ENCODE assay signal across 14 mouse cellular contexts in the genomic region with DNA sequence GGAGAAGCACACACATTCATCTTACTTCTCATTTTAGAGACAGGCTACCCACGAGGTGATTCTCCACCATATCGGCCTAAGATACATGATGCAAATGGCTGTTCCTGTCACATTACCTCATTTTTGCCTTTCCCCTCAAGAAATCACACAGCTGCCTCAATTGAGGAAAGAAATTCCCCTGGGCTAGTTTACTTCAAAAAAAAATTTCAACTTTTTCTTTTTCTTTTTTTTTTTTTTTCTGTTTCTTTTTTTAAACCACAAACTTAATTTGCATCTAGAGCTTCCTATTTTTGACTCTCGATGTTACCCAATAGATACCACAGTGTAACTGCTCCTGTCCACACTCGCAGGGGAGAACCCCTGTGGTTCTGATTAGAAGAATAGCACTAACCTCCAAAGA. TPM values are rescaled to one million over a fixed set of nuclear protein-coding genes. Genes with fewer than 3 reads are reported as not detected.
DNase-seq lines count a peak whose midpoint lies in the region; TF ChIP-seq lines count a peak whose summit lies in the region.
"Had no signal": no experiment of that assay in that cellular context is flagged by ENCODE, and none has a peak within 500 bp of the region (broad histone marks: within the 10 kb centered on the region; RNA-seq: fewer than 3 reads in every experiment).

No protein-coding gene starts in this region.

- WGBS in macrophage (ENCODE audit: missing documents): 4% methylated on average over 4 of the region's 4 CpGs

- H3K27ac ChIP-seq in macrophage: peak overlapping the region; percentile 79
- H3K27ac ChIP-seq in layer of hippocampus, adult 2 months: no peak overlapping the region
- H3K27ac ChIP-seq: embryonic facial prominence, embryonic 15.5 days; neural tube, embryonic 13.5 days had no signal

- H3K79me2 ChIP-seq in macrophage (ENCODE audit: inconsistent target): no peaks in the 10 kb centered on the region

- no peak for TF ChIP-seq CTCF in layer of hippocampus, adult 2 months (conservative IDR thresholded peaks at IDR 0.05)

- peak; percentile 70 to 78 for DNase-seq in spleen, postnatal 36 days (ENCODE audit: low spot score in 2 of 2)
- DNase-seq in spleen, postnatal 4 days (ENCODE audit: low spot score in 2 of 2): no peak
- DNase-seq in adipocyte (ENCODE audit: low spot score): peak; percentile 18
- no peak for DNase-seq in ovary, adult 18-20 months (ENCODE audit: low spot score)
- no peak for DNase-seq in cerebellum, postnatal 25 days
- no peak for DNase-seq in ovary, postnatal 36 days (ENCODE audit: low spot score)
- DNase-seq in layer of hippocampus, adult 2 months (ENCODE audit: low spot score in 2 of 2): no peak
- DNase-seq: cerebellum, postnatal 14 days; midbrain, embryonic 14.5 days; right cerebral cortex, adult 18-20 months; thymus, postnatal 4 days had no signal

- no peaks in the 10 kb centered on the region for H3K36me3 ChIP-seq in macrophage (ENCODE audit: inconsistent target)
- H3K36me3 ChIP-seq: embryonic facial prominence, embryonic 15.5 days; neural tube, embryonic 13.5 days had no signal

- H3K4me3 ChIP-seq in macrophage (ENCODE audit: inconsistent target): no peak overlapping the region
- no peak overlapping the region for H3K4me3 ChIP-seq in layer of hippocampus, adult 2 months
- H3K4me3 ChIP-seq: embryonic facial prominence, embryonic 15.5 days; neural tube, embryonic 13.5 days had no signal

RNA-seq across cellular contexts. Expression of a gene that starts 38.0 kb away (rescaled TPM):
- total RNA-seq in macrophage (2018; cell fraction: chromatin; rRNA removed): 1,000 to 10,000 TPM in 1 of 26 experiments, 100 to 1,000 TPM in 25; 342 to 1,153 (median 525) TPM
- 10 to 100 TPM; 13.8 to 42.5 (median 25.0) TPM for total RNA-seq in macrophage (2018; cell fraction: cytosol; rRNA removed)
- total RNA-seq in macrophage (2018; cell fraction: nucleus; rRNA removed): 1,000 to 10,000 TPM in 1 of 26 experiments, 100 to 1,000 TPM in 25; 179 to 1,389 (median 338) TPM
- polyA plus RNA-seq in macrophage (2018): 8.2 to 13.8 TPM (median 13.5 TPM) in 3 replicates
- 10 to 100 TPM; 40.7 to 45.9 TPM for total RNA-seq in layer of hippocampus, adult 2 months (2021)

Comparison
In these comparisons a context has a peak if more than half of its experiments do, and no peak if none do; other contexts are left out.
1. DNase-seq: peak in spleen, postnatal 36 days (2 of 2) and adipocyte (single experiment); none in spleen, postnatal 4 days (0 of 2), ovary, adult 18-20 months (single experiment), cerebellum, postnatal 25 days (0 of 2), ovary, postnatal 36 days (single experiment) and layer of hippocampus, adult 2 months (0 of 2).